Mouse (Mus musculus) 3T3-L1 (cell line): Measurements from ENCODE around the gene Mcat.

Experiments
- DNase-seq: peaks from one replicate; pipeline ENCODE4 v3.0.0-alpha.2; 2015; ENCODE audit warnings: low read depth, low spot score

Gene Mcat

GRCm38 (mm10) chr15:83576651-83577050, 13.1 kb upstream of the Mcat start:
- no peak for DNase-seq

GRCm38 (mm10) chr15:83575543-83575942, 12.0 kb upstream of the Mcat start:
- no peak for DNase-seq

- peak; percentile 98 for DNase-seq
These were observed 11.3 kb upstream of the Mcat start for GRCm38 (mm10) chr15:83574731-83575351.

- DNase-seq, result no peak
These were observed 10.0 kb upstream of the Mcat start for GRCm38 (mm10) chr15:83573606-83574005.

- no peak for DNase-seq
These were observed 8.5 kb upstream of the Mcat start for GRCm38 (mm10) chr15:83572132-83572531.

- peak; percentile 78 for DNase-seq
These were observed 8.0 kb upstream of the Mcat start for GRCm38 (mm10) chr15:83571636-83572035.

GRCm38 (mm10) chr15:83570641-83571040, 7.1 kb upstream of the Mcat start:
- no peak for DNase-seq

- no peak for DNase-seq
These were observed 6.1 kb upstream of the Mcat start for GRCm38 (mm10) chr15:83569682-83570081.

GRCm38 (mm10) chr15:83568544-83568943, 5.0 kb upstream of the Mcat start:
- DNase-seq, result no peak

- DNase-seq, result peak; percentile 82
These were observed 4.1 kb upstream of the Mcat start for GRCm38 (mm10) chr15:83567728-83568127.

GRCm38 (mm10) chr15:83566006-83566405, 2.4 kb upstream of the Mcat start:
- peak; percentile 57 for DNase-seq

GRCm38 (mm10) chr15:83565434-83565833, 1.8 kb upstream of the Mcat start:
- peak; percentile 93 for DNase-seq

GRCm38 (mm10) chr15:83563857-83564651, 467 bp upstream of the Mcat start:
- DNase-seq, result peak; percentile 83

GRCm38 (mm10) chr15:83562626-83563270, 839 bp downstream of the Mcat start:
- peak; percentile 98 for DNase-seq

- no peak for DNase-seq
These were observed 2.6 kb downstream of the Mcat start for GRCm38 (mm10) chr15:83560941-83561477.

- DNase-seq, result peak; percentile 83
These were observed 8.2 kb downstream of the Mcat start for GRCm38 (mm10) chr15:83555161-83555974.

- no peak for DNase-seq
These were observed 9.8 kb downstream of the Mcat start for GRCm38 (mm10) chr15:83553831-83554230.

- DNase-seq, result no peak
These were observed 13.4 kb downstream of the Mcat start for GRCm38 (mm10) chr15:83550137-83550536.

- DNase-seq, result no peak
These were observed 16.4 kb downstream of the Mcat start for GRCm38 (mm10) chr15:83547144-83547543.

GRCm38 (mm10) chr15:83546029-83546428, 17.6 kb downstream of the Mcat start:
- DNase-seq, result no peak

GRCm38 (mm10) chr15:83541647-83542287, 21.8 kb downstream of the Mcat start:
- DNase-seq, result peak; percentile 67
